Mouse (Mus musculus) kidney, embryonic 14.5 days (tissue): Measurements from ENCODE around the gene Gm2000. TPM values are rescaled to one million over a fixed set of nuclear protein-coding genes. Genes with fewer than 3 reads are reported as not detected.
"Not testable (repeated sequence)": the region's sequence is repeated elsewhere in the genome, so short reads cannot be mapped to it uniquely, and the experiment has no call there.

Experiments used
- ATAC-seq: fragments of 200-750 bp; cut with Nextera tagmentation; 2 replicates; pipeline ENCODE4 v1.8.0; 2017; ENCODE audit warnings: moderate number of reproducible peaks, mild to moderate bottlenecking, moderate TSS enrichment, moderate library complexity; ENCODE audit not compliant: low FRiP score, low TSS enrichment
- H3K27ac ChIP-seq: fragments of 300-500 bp; sonication (generic); 2 replicates; pipeline ENCODE4 v1.5.1; 2014; ENCODE audit warnings: low read depth, mild to moderate bottlenecking, low read length, moderate library complexity, mixed read lengths
- H3K27me3 ChIP-seq: fragments of 300-500 bp; sonication (generic); 2 replicates; pipeline ENCODE4 v1.6.1; 2014; ENCODE audit warnings: mild to moderate bottlenecking, low read length; ENCODE audit not compliant: control insufficient read depth, insufficient read depth
- H3K36me3 ChIP-seq: fragments of 300-500 bp; sonication (generic); 2 replicates; pipeline ENCODE4 v1.6.1; 2014; ENCODE audit warnings: low read length, mixed read lengths; ENCODE audit not compliant: control insufficient read depth, insufficient read depth
- H3K4me1 ChIP-seq: fragments of 300-500 bp; sonication (generic); 2 replicates; pipeline ENCODE4 v1.6.1; 2014; ENCODE audit warnings: low read length, mixed read lengths; ENCODE audit not compliant: control insufficient read depth, insufficient read depth
- H3K4me2 ChIP-seq: fragments of 300-500 bp; sonication (generic); replicated peaks from 2 replicates; pipeline ENCODE4 v1.6.1; 2014; ENCODE audit warnings: low read depth, mild to moderate bottlenecking, low read length
- H3K4me3 ChIP-seq: fragments of 300-500 bp; sonication (generic); 2 replicates; pipeline ENCODE4 v1.5.1; 2014; ENCODE audit warnings: mild to moderate bottlenecking, low read length
- H3K9ac ChIP-seq: fragments of 300-500 bp; sonication (generic); 2 replicates; pipeline ENCODE4 v1.6.1; 2014; ENCODE audit warnings: low read depth, mild to moderate bottlenecking, low read length, moderate library complexity
- H3K9me3 ChIP-seq: fragments of 300-500 bp; sonication (generic); 2 replicates; pipeline ENCODE4 v1.6.1; 2016; ENCODE audit warnings: low read length; ENCODE audit not compliant: control insufficient read depth
- WGBS: fragments of 180-500 bp; shearing (Covaris S2); extraction: QIAGEN DNeasy Blood & Tissue Kit; methylation state at CpG from one replicate; pipeline ENCODE4 v1.1.7; 2014; 5-methylcytosine and 5-hydroxymethylcytosine counted together
- polyA plus RNA-seq: library from polyadenylated mRNA; unstranded; fragments of >200 nt; fragmentation: Nextera tagmentation; extraction: Ambion mirVana; gene quantifications from 2 replicates; pipeline ENCODE4 v1.2.1, GENCODE M21; 2014

The Gm2000 gene
- polyA plus RNA-seq, 1 experiment from 2014 or later = 1,003 TPM

DNA sequence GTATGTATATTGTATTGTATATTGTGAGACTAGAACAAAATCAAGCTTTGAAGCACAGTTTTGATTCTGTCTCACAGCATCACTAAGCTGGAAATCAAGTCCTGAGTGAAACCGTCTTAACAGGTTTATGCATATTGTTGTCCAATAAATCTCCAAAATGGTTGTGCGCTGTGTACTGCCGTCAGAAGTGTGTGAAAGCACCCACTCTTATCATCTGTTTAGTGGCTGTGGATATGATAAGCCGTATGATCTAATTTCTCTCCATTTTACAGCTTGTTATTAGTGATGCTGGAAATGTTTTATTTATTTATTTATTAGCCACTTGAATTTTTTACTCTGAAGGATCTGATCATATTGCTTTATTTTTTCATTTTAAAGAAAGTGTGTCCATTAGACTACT lies 20.4 kb downstream of the Gm2000 start:
- H3K27ac ChIP-seq = no peak overlapping the region
- no peaks in the 10 kb centered on the region for H3K36me3 ChIP-seq
- H3K4me3 ChIP-seq = no peak overlapping the region
- whole genome bisulfite sequencing = 91% methylated on average over 4 of the region's 4 CpGs
- no peaks in the 10 kb centered on the region for H3K9me3 ChIP-seq
- no peak overlapping the region for H3K9ac ChIP-seq
- no peak overlapping the region for H3K4me2 ChIP-seq
- no peak for ATAC-seq
- H3K4me1 ChIP-seq = no peaks in the 10 kb centered on the region
- H3K27me3 ChIP-seq = no peaks in the 10 kb centered on the region

DNA sequence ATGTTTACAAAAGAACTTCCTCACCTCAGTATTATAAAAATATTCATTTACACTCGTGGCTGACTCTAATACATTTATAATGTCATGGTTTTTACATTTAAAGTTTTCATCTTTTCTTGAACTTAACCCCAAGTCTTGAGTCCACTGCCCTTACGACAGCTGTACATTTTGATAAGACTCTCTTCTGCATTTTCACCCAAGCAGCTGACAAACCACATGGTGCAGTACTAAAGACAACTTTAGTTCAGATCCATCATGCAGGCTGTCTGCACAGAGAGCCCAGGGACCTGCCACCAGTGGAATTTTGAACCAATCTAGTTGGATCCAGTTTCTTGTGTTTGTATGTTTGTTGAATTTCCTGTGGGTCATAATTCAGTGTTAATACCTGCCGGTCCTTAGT lies 21.0 kb downstream of the Gm2000 start:
- Histone ChIP-seq H3K27me3 (no peaks in the 10 kb centered on the region), H3K36me3 (no peaks in the 10 kb centered on the region), H3K4me3 (no peak overlapping the region), H3K27ac (no peak overlapping the region), H3K9me3 (no peaks in the 10 kb centered on the region), H3K9ac (no peak overlapping the region), H3K4me1 (no peaks in the 10 kb centered on the region), H3K4me2 (no peak overlapping the region)
- ATAC-seq = no peak
- 70% methylated on average over 3 of the region's 3 CpGs for WGBS

DNA sequence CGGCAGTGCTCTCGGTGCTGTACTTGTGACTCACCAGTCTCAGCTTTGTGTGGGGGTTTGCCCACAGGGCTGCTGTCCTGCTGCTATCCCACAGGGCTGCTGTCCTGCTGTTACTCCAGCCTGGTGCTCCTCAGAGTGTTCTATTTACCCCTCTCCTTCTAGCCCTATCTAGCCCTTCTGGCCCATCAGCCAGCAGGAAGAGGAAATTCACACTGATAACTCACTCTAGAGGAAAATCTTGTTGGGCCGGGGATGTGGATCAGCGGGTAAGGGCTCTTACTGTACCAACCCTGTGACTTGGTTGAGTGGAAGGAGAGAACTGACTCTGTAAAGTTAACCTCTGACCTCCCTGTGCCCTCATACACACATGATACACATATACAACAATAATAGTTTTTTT lies 27.3 kb downstream of the Gm2000 start:
- WGBS = 80% methylated on average over 4 of the region's 4 CpGs
- Histone ChIP-seq H3K36me3 (no peaks in the 10 kb centered on the region), H3K9ac (no peak overlapping the region), H3K4me2 (no peak overlapping the region), H3K27me3 (no peaks in the 10 kb centered on the region), H3K9me3 (no peaks in the 10 kb centered on the region), H3K4me3 (no peak overlapping the region), H3K4me1 (no peaks in the 10 kb centered on the region), H3K27ac (no peak overlapping the region)
- ATAC-seq = no peak

DNA sequence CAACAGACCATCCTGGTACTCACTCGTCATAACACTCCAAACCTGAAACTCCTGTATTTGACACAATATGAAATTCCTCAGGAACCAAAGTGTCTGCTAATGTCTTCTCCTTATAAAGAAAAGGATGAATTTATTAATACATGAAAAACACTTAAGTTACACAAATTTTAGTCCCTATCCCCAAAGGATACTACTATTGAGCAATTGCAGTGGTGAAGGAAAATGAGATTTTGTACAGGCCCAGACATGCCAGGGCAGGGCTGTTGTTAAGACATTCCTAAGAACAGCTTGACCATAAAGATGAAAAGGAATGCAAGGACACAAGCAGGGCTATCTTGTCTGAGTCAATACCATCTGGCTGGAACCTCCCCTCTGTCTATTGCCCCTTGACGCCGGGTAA lies 34.3 kb downstream of the Gm2000 start:
- not testable (repeated sequence) for H3K27me3 ChIP-seq, H3K4me1 ChIP-seq, H3K9me3 ChIP-seq, H3K27ac ChIP-seq, H3K4me3 ChIP-seq, H3K9ac ChIP-seq, H3K36me3 ChIP-seq, ATAC-seq, H3K4me2 ChIP-seq
- 82% methylated on average over 3 of the region's 3 CpGs for WGBS

DNA sequence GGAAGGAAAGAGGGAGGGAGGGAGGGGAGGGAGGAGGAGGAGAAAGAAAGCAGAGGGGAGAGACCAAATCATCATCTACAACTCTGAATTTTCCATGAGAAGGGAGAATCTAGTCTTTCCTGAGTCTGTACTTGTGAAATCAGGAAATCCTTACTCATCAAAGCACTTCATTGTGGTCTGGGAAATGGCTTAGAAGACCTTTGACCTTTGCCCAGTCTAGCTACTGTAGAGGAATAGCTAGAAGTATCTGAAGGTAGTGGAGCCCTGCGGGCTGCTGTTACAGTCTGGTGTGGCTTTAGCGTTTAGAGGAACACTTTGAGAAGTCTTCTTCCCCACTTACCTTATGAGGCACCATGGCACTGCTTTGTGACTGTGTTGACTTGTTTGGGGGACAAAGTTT lies 36.7 kb downstream of the Gm2000 start:
- WGBS = 58% methylated on average over 2 of the region's 2 CpGs

DNA sequence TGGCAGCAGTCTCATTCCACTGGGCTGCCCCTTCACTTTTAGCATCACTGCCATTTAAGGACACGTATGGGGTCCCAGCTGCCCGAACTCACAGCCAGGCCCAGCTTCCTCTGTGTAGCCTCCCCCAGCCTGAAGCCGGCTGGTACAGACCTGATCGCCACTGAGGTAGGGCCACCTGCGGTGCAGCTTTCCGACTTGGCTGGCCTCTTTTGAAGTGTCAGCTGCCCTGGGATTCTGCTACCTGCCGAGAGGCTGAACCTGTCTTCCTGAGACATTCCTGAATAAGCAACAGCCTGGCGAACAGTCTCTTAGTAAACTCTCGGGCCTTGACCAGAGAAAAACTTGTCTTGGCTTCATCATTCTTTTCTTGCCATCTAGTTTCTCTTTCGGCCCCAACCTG lies 37.4 kb downstream of the Gm2000 start:
- no peaks in the 10 kb centered on the region for H3K27me3 ChIP-seq
- no peak overlapping the region for H3K4me2 ChIP-seq
- ATAC-seq = no peak
- no peaks in the 10 kb centered on the region for H3K9me3 ChIP-seq
- no peak overlapping the region for H3K4me3 ChIP-seq
- 56% methylated on average over 10 of the region's 10 CpGs for WGBS
- H3K36me3 ChIP-seq = no peaks in the 10 kb centered on the region
- H3K4me1 ChIP-seq = no peaks in the 10 kb centered on the region
- H3K27ac ChIP-seq = no peak overlapping the region
- H3K9ac ChIP-seq = no peak overlapping the region

More for the DNA sequence above, 36.7 kb downstream of the Gm2000 start:
- no peak for ATAC-seq
- H3K4me2 ChIP-seq = no peak overlapping the region
- H3K4me3 ChIP-seq = no peak overlapping the region
- H3K4me1 ChIP-seq = no peaks in the 10 kb centered on the region
- no peak overlapping the region for H3K9ac ChIP-seq
- no peaks in the 10 kb centered on the region for H3K27me3 ChIP-seq
- no peaks in the 10 kb centered on the region for H3K36me3 ChIP-seq
- H3K9me3 ChIP-seq = no peaks in the 10 kb centered on the region
- no peak overlapping the region for H3K27ac ChIP-seq

DNA sequence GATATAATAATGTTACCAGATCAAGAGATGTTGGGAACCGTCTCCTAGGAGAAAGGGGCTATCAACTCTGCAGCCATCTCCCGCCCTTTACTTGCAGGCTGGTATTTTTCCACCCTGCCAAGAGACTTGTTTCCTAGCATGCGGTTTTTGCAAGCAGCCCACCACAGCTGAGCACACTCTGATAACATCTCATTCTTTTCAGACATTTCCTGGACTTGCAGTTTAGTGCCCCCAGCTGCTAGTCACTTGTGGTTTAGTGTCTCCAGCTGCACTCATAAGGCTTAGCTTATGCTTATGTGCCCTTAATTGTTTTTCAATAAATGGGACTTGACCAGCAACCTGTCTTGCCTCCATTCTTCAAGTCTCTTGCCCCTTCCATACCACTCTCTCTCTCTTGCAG lies 42.2 kb downstream of the Gm2000 start:
- Histone ChIP-seq H3K27ac (no peak overlapping the region), H3K4me2 (no peak overlapping the region), H3K9ac (no peak overlapping the region), H3K27me3 (no peaks in the 10 kb centered on the region), H3K9me3 (no peaks in the 10 kb centered on the region), H3K4me1 (no peaks in the 10 kb centered on the region), H3K36me3 (no peaks in the 10 kb centered on the region), H3K4me3 (no peak overlapping the region)
- WGBS = 30% methylated on average over 3 of the region's 3 CpGs
- no peak for ATAC-seq

DNA sequence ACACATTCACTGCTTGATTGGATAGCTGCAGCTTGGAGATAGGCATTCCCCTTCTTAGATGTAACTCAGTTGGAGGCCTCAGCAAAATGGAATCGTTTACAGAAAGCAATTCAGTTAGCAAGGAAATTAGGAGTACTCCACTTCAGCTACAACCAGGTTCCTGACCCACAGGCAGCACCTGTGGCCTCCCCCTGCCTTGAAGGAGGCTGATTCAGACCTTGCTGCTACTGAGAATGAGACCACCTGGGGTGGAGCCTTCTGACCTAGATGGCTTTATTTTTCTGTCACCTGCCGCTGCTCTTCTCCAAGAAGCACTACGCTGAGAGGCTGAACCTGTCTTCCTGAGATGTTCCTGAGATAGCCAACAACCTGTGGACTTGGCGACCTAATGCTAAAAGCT lies 42.7 kb downstream of the Gm2000 start:
- no peaks in the 10 kb centered on the region for H3K9me3 ChIP-seq
- no peaks in the 10 kb centered on the region for H3K4me1 ChIP-seq
- H3K36me3 ChIP-seq = no peaks in the 10 kb centered on the region
- H3K4me3 ChIP-seq = no peak overlapping the region
- no peak overlapping the region for H3K9ac ChIP-seq
- 64% methylated on average over 4 of the region's 4 CpGs for WGBS
- ATAC-seq = no peak
- no peaks in the 10 kb centered on the region for H3K27me3 ChIP-seq
- H3K4me2 ChIP-seq = no peak overlapping the region
- no peak overlapping the region for H3K27ac ChIP-seq
